Mouse (Mus musculus) layer of hippocampus, adult 6 months (tissue): ENCODE data around the gene Cftr. TPM values are rescaled to one million over a fixed set of nuclear protein-coding genes. Genes with fewer than 3 reads are reported as not detected.

Experiments used
- long read RNA-seq, 2 experiments: library from polyadenylated mRNA; unstranded; transcript quantifications; one replicate each; pipeline ENCODE4 v2.0.0; 2019 to 2020
- polyA plus RNA-seq: library from polyadenylated mRNA; unstranded; fragments of <200 nt; fragmentation: Nextera tagmentation; gene quantifications from 2 replicates; pipeline ENCODE4 v1.2.3, GENCODE M21; 2021

Gene Cftr
- polyA plus RNA-seq = 0.03 TPM in 1 of 2 replicates, not detected in the other
- long read RNA-seq, experiment 1 = 0 reads
- long read RNA-seq, experiment 2 = 0 reads

GRCm38 (mm10) chr6:18170311-18170922 lies at the start of gene Cftr:
Gene Cftr (plus strand): TSS chr6:18170687.

Other genes with a start within 250 kb of the Cftr start
- 5.0 and 6.4 TPM in 2 replicates for gene Wnt2, start 140.1 kb upstream of the Cftr start, polyA plus RNA-seq
- not detected in 2 replicates for gene Asz1, start 61.6 kb upstream of the Cftr start, polyA plus RNA-seq